8 mouse cellular contexts compared by ENCODE assay signal in the genomic region with DNA sequence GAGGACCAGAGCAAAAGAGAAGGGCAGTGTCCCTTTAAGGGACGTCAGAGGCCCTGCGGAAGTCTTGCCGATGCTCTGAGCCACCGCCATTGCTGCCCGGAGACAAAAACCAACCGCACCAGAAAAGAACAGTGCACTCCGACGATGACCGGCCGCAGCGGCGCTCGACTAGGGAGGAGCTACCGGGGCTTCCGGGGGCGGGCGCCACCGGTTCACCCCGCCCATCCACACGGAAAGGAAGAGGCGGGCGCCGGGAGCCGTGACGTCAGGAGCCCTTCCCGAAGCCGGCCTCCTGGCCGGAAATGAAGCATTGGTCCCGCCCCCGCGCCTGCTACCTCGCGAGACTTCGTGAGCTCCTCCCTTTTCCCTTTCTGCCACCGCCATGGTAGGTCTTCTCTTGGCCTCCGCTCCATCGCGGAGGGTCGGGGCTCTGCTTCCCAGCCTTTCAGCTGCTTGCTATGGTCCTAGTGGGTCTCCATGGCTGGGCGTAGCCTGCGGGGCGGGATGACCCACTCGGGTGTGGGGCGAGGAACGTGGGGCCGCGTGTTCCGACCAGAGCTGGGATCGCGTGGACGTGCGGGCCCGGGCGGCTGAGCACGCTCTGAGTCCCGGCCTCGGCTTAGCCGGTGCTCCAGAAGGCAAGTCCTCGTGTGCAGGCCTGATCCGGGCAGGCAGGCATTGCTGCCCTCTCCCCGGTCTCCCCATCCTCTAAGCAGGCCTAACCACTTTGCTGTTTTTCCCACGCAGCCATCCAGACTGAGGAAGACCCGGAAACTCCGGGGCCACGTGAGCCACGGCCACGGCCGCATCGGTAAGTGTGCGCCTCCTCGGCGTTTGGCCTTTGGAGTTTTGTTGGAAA. TPM values are rescaled to one million over a fixed set of nuclear protein-coding genes. Genes with fewer than 3 reads are reported as not detected.
DNase-seq lines count a peak whose midpoint lies in the region; ATAC-seq and TF ChIP-seq lines count a peak whose summit lies in the region.

A gene (plus strand): TSS at position 310 of the 859 bp plus-strand sequence.

- peak; percentile 15; the same call in 1 of the 2 replicates for TF ChIP-seq CTCF in kidney, postnatal 0 days (IDR thresholded peaks at IDR 0.05; ENCODE audit: low read depth)

- no peaks in the 10 kb centered on the region for H3K27me3 ChIP-seq in heart, embryonic 12.5 days (replicated peaks)
- H3K27me3 ChIP-seq in kidney, postnatal 0 days (ENCODE audit: insufficient read depth, low read length), result no peaks in the 10 kb centered on the region
- H3K27me3 ChIP-seq in liver, embryonic 11.5 days (replicated peaks; ENCODE audit: control insufficient read depth, insufficient read depth, low read length), result no peaks in the 10 kb centered on the region
- no peaks in the 10 kb centered on the region for H3K27me3 ChIP-seq in stomach, embryonic 14.5 days (ENCODE audit: control insufficient read depth, insufficient read depth, low read length)

- DNase-seq in CD4-positive helper T cell, adult 2 months (ENCODE audit: low read depth, low spot score), result peak; percentile 98
- DNase-seq in brain, embryonic 18.5 days (ENCODE audit: low read depth, low spot score), result peak; percentile 95
- peak; percentile 98 for DNase-seq in kidney, postnatal 0 days (ENCODE audit: low spot score)
- DNase-seq in liver, embryonic 11.5 days (ENCODE audit: low spot score), result peak; percentile 98
- DNase-seq in naive thymus-derived CD4-positive, alpha-beta T cell, adult 2 months (ENCODE audit: low read depth), result peak; percentile 99

- peak within 1 kb of the TSS; percentile 99 for H3K27ac ChIP-seq in heart, embryonic 12.5 days (ENCODE audit: poor library complexity, severe bottlenecking)
- peak within 1 kb of the TSS; percentile 91 for H3K27ac ChIP-seq in kidney, postnatal 0 days
- peak within 1 kb of the TSS; percentile 97 for H3K27ac ChIP-seq in liver, embryonic 11.5 days (ENCODE audit: low read depth, low read length)
- peak within 1 kb of the TSS; percentile 94 for H3K27ac ChIP-seq in stomach, embryonic 14.5 days (ENCODE audit: low read length)

- peak within 1 kb of the TSS; percentile 93 for H3K9ac ChIP-seq in heart, embryonic 12.5 days
- peak within 1 kb of the TSS; percentile 91 for H3K9ac ChIP-seq in kidney, postnatal 0 days (ENCODE audit: low read depth, low read length)
- H3K9ac ChIP-seq in liver, embryonic 11.5 days (ENCODE audit: low read depth, low read length), result peak within 1 kb of the TSS; percentile 97
- peak within 1 kb of the TSS; percentile 100 for H3K9ac ChIP-seq in stomach, embryonic 14.5 days (replicated peaks; ENCODE audit: low read depth, low read length)

- H3K4me3 ChIP-seq in heart, embryonic 12.5 days, result peak within 1 kb of the TSS; percentile 78
- H3K4me3 ChIP-seq in kidney, postnatal 0 days (replicated peaks; ENCODE audit: low read depth, low read length), result peak within 1 kb of the TSS; percentile 80
- peak within 1 kb of the TSS; percentile 83 for H3K4me3 ChIP-seq in liver, embryonic 11.5 days (ENCODE audit: low read depth, low read length)
- H3K4me3 ChIP-seq in stomach, embryonic 14.5 days (ENCODE audit: low read depth, low read length), result peak within 1 kb of the TSS; percentile 93

- peaks cover 21% of the 10 kb centered on the region for H3K4me1 ChIP-seq in heart, embryonic 12.5 days (replicated peaks)
- H3K4me1 ChIP-seq in kidney, postnatal 0 days (replicated peaks; ENCODE audit: insufficient read depth, low read length), result peaks cover 8% of the 10 kb centered on the region
- H3K4me1 ChIP-seq in liver, embryonic 11.5 days (replicated peaks; ENCODE audit: control insufficient read depth, insufficient read depth, low read length), result peaks cover 18% of the 10 kb centered on the region
- peaks cover 12% of the 10 kb centered on the region; the same call in 1 of the 2 replicates for H3K4me1 ChIP-seq in stomach, embryonic 14.5 days (ENCODE audit: control insufficient read depth, insufficient read depth, low read length)

- H3K9me3 ChIP-seq in heart, embryonic 12.5 days (replicated peaks), result no peaks in the 10 kb centered on the region
- no peaks in the 10 kb centered on the region for H3K9me3 ChIP-seq in kidney, postnatal 0 days (replicated peaks; ENCODE audit: low read length)
- H3K9me3 ChIP-seq in liver, embryonic 11.5 days (ENCODE audit: control insufficient read depth, low read length), result no peaks in the 10 kb centered on the region
- no peaks in the 10 kb centered on the region for H3K9me3 ChIP-seq in stomach, embryonic 14.5 days (ENCODE audit: control insufficient read depth, low read depth, low read length)

- under 1% methylated on average over 72 of the region's 72 CpGs for WGBS in heart, embryonic 12.5 days
- under 1% methylated on average over 70 of the region's 72 CpGs for WGBS in kidney, postnatal 0 days
- under 1% methylated on average over 72 of the region's 72 CpGs for WGBS in liver, embryonic 11.5 days
- under 1% methylated on average over 66 of the region's 72 CpGs for WGBS in stomach, embryonic 14.5 days

- H3K36me3 ChIP-seq in heart, embryonic 12.5 days, result peaks cover 39% of the 10 kb centered on the region
- peaks cover 31% of the 10 kb centered on the region; the same call in 1 of the 2 replicates for H3K36me3 ChIP-seq in kidney, postnatal 0 days (ENCODE audit: insufficient read depth, low read length)
- H3K36me3 ChIP-seq in liver, embryonic 11.5 days (ENCODE audit: control insufficient read depth, insufficient read depth, low read length), result peaks cover 34% of the 10 kb centered on the region
- H3K36me3 ChIP-seq in stomach, embryonic 14.5 days (ENCODE audit: control insufficient read depth, insufficient read depth, low read length), result peaks cover 36% of the 10 kb centered on the region

- peak within 1 kb of the TSS; percentile 93 for H3K4me2 ChIP-seq in heart, embryonic 12.5 days
- H3K4me2 ChIP-seq in kidney, postnatal 0 days (ENCODE audit: low read length), result peak within 1 kb of the TSS; percentile 88
- H3K4me2 ChIP-seq in liver, embryonic 11.5 days, result peak within 1 kb of the TSS; percentile 75
- peak within 1 kb of the TSS; percentile 91 for H3K4me2 ChIP-seq in stomach, embryonic 14.5 days (replicated peaks; ENCODE audit: low read depth, low read length)

- peak; percentile 95 for ATAC-seq in erythroid progenitor cell, adult 5-6 weeks (replicated peaks; ENCODE audit: low FRiP score, poor library complexity, severe bottlenecking)
- peak; percentile 95 for ATAC-seq in heart, embryonic 12.5 days (ENCODE audit: insufficient number of reproducible peaks, low FRiP score)
- ATAC-seq in kidney, postnatal 0 days (replicated peaks; ENCODE audit: low FRiP score, low read depth), result peak; percentile 94
- ATAC-seq in liver, embryonic 11.5 days (replicated peaks; ENCODE audit: low FRiP score), result peak; percentile 87
- ATAC-seq in stomach, embryonic 14.5 days (ENCODE audit: insufficient number of reproducible peaks, insufficient read depth, low FRiP score, low read depth), result peak; percentile 93

RNA-seq across cellular contexts. Expression of the gene that starts here (rescaled TPM):
- 221 and 228 TPM in 2 replicates for total RNA-seq in erythroid progenitor cell, adult 5-6 weeks (2015; ENCODE audit: low replicate concordance)
- 113 and 169 TPM in 2 replicates for total RNA-seq in erythroid progenitor cell, adult 5-6 weeks (2017; ENCODE audit: low replicate concordance)
- polyA plus RNA-seq in heart, embryonic 12.5 days (2016; fragmentation: Nextera tagmentation; extraction: Ambion mirVana), result 80.5 and 83.4 TPM in 2 replicates
- 156 and 166 TPM in 2 replicates for polyA plus RNA-seq in kidney, postnatal 0 days (2015; fragmentation: Nextera tagmentation; extraction: Ambion mirVana)
- polyA plus RNA-seq in liver, embryonic 11.5 days (2014; fragmentation: Nextera tagmentation; extraction: Ambion mirVana), result 184 and 208 TPM in 2 replicates
- 163 and 168 TPM in 2 replicates for polyA plus RNA-seq in stomach, embryonic 14.5 days (2014; fragmentation: Nextera tagmentation; extraction: Ambion mirVana)

Comparison
In these comparisons a context has a peak if more than half of its experiments do, and no peak if none do; other contexts are left out.
1. Peak in every context shown above with its lines: DNase-seq, ATAC-seq, H3K4me3 ChIP-seq and H3K27ac ChIP-seq.